Mouse (Mus musculus) thymus, adult 2 months (tissue): Measurements from ENCODE around the gene Epn3.

Experiments
- CTCF ChIP-seq: fragments of 200-500 bp; IDR thresholded peaks from 2 replicates; pipeline ENCODE4 v1.5.1; 2012; ENCODE audit warnings: mild to moderate bottlenecking, control low read depth, low read length, moderate library complexity, borderline replicate concordance; ENCODE audit not compliant: control insufficient read depth, poor library complexity, insufficient read depth; ENCODE audit errors: extremely low read depth
- POLR2A ChIP-seq: fragments of 200-500 bp; IDR thresholded peaks from 2 replicates; pipeline ENCODE4 v1.6.1; 2012; ENCODE audit warnings: mild to moderate bottlenecking, low read length, control low read depth, moderate library complexity; ENCODE audit not compliant: control insufficient read depth, poor library complexity, insufficient read depth; ENCODE audit errors: extremely low read depth

GRCm38 (mm10) chr11:94491749-94492099 is 8.1 kb downstream of the Epn3 start:
- TF ChIP-seq CTCF: no peak
- TF ChIP-seq POLR2A: no peak
